Mouse (Mus musculus): Measurements from ENCODE around the gene 4933400A11Rik. TPM values are rescaled to one million over a fixed set of nuclear protein-coding genes. Genes with fewer than 3 reads are reported as not detected.

4933400A11Rik gene
- 0.61 TPM in 1 of 2 replicates, not detected in the other for polyA plus RNA-seq (2014; fragmentation: Nextera tagmentation; extraction: Ambion mirVana)

- H3K27ac ChIP-seq (ENCODE audit: low read length): no peak within 1 kb of the TSS
- H3K4me3 ChIP-seq (ENCODE audit: low read depth, low read length): no peak within 1 kb of the TSS
- no peaks in the 10 kb centered on the region for H3K9me3 ChIP-seq (ENCODE audit: control insufficient read depth, low read depth, low read length)
- ATAC-seq (ENCODE audit: insufficient number of reproducible peaks, insufficient read depth, low FRiP score, low read depth): no peak
- 88% methylated on average over 3 of the region's 3 CpGs for WGBS
- H3K36me3 ChIP-seq (ENCODE audit: control insufficient read depth, insufficient read depth, low read length): no peaks in the 10 kb centered on the region
- no peak within 1 kb of the TSS for H3K9ac ChIP-seq (replicated peaks; ENCODE audit: low read depth, low read length)
- H3K4me1 ChIP-seq (ENCODE audit: control insufficient read depth, insufficient read depth, low read length): no peaks in the 10 kb centered on the region
- no peaks in the 10 kb centered on the region for H3K27me3 ChIP-seq (ENCODE audit: control insufficient read depth, insufficient read depth, low read length)
- H3K4me2 ChIP-seq (replicated peaks; ENCODE audit: low read depth, low read length): no peak within 1 kb of the TSS
Measured at GRCm38 (mm10) chrX:169779535-169779934, at the start of gene 4933400A11Rik. 4933400A11Rik (minus strand) TSS chrX:169779635.

- WGBS: 43% methylated on average over 5 of the region's 5 CpGs
- Histone ChIP-seq H3K27me3 (ENCODE audit: control insufficient read depth, insufficient read depth, low read length) (no peaks in the 10 kb centered on the region), H3K4me3 (ENCODE audit: low read depth, low read length) (no peak overlapping the region), H3K27ac (ENCODE audit: low read length) (no peak overlapping the region), H3K9me3 (ENCODE audit: control insufficient read depth, low read depth, low read length) (no peaks in the 10 kb centered on the region), H3K9ac (replicated peaks; ENCODE audit: low read depth, low read length) (no peak overlapping the region), H3K36me3 (ENCODE audit: control insufficient read depth, insufficient read depth, low read length) (no peaks in the 10 kb centered on the region), H3K4me1 (ENCODE audit: control insufficient read depth, insufficient read depth, low read length) (no peaks in the 10 kb centered on the region), H3K4me2 (replicated peaks; ENCODE audit: low read depth, low read length) (no peak overlapping the region)
- no peak for ATAC-seq (ENCODE audit: insufficient number of reproducible peaks, insufficient read depth, low FRiP score, low read depth)
Measured at GRCm38 (mm10) chrX:169828136-169828535, 48.7 kb upstream of the 4933400A11Rik start.

- Histone ChIP-seq H3K4me1 (ENCODE audit: control insufficient read depth, insufficient read depth, low read length) (no peaks in the 10 kb centered on the region), H3K27me3 (ENCODE audit: control insufficient read depth, insufficient read depth, low read length) (no peaks in the 10 kb centered on the region), H3K9ac (replicated peaks; ENCODE audit: low read depth, low read length) (no peak overlapping the region), H3K4me2 (replicated peaks; ENCODE audit: low read depth, low read length) (no peak overlapping the region), H3K9me3 (ENCODE audit: control insufficient read depth, low read depth, low read length) (no peaks in the 10 kb centered on the region), H3K36me3 (ENCODE audit: control insufficient read depth, insufficient read depth, low read length) (no peaks in the 10 kb centered on the region), H3K27ac (ENCODE audit: low read length) (no peak overlapping the region), H3K4me3 (ENCODE audit: low read depth, low read length) (no peak overlapping the region)
- ATAC-seq (ENCODE audit: insufficient number of reproducible peaks, insufficient read depth, low FRiP score, low read depth): no peak
- 34% methylated on average over 7 of the region's 7 CpGs for WGBS
Measured at GRCm38 (mm10) chrX:169827720-169828119, 48.3 kb upstream of the 4933400A11Rik start.

GRCm38 (mm10) chrX:169826947-169827346, 47.5 kb upstream of the 4933400A11Rik start:
- WGBS: 59% methylated on average over 10 of the region's 10 CpGs
- no peaks in the 10 kb centered on the region for H3K4me1 ChIP-seq (ENCODE audit: control insufficient read depth, insufficient read depth, low read length)
- H3K27me3 ChIP-seq (ENCODE audit: control insufficient read depth, insufficient read depth, low read length): no peaks in the 10 kb centered on the region
- no peak for ATAC-seq (ENCODE audit: insufficient number of reproducible peaks, insufficient read depth, low FRiP score, low read depth)
- no peak overlapping the region for H3K4me3 ChIP-seq (ENCODE audit: low read depth, low read length)
- H3K4me2 ChIP-seq (replicated peaks; ENCODE audit: low read depth, low read length): no peak overlapping the region
- no peaks in the 10 kb centered on the region for H3K9me3 ChIP-seq (ENCODE audit: control insufficient read depth, low read depth, low read length)
- H3K9ac ChIP-seq (replicated peaks; ENCODE audit: low read depth, low read length): no peak overlapping the region
- H3K36me3 ChIP-seq (ENCODE audit: control insufficient read depth, insufficient read depth, low read length): no peaks in the 10 kb centered on the region
- H3K27ac ChIP-seq (ENCODE audit: low read length): no peak overlapping the region

GRCm38 (mm10) chrX:169813673-169814072, 34.2 kb upstream of the 4933400A11Rik start:
- Histone ChIP-seq H3K4me3 (ENCODE audit: low read depth, low read length) (no peak overlapping the region), H3K36me3 (ENCODE audit: control insufficient read depth, insufficient read depth, low read length) (no peaks in the 10 kb centered on the region), H3K9me3 (ENCODE audit: control insufficient read depth, low read depth, low read length) (no peaks in the 10 kb centered on the region), H3K4me1 (ENCODE audit: control insufficient read depth, insufficient read depth, low read length) (no peaks in the 10 kb centered on the region), H3K9ac (replicated peaks; ENCODE audit: low read depth, low read length) (no peak overlapping the region), H3K27ac (ENCODE audit: low read length) (no peak overlapping the region), H3K4me2 (replicated peaks; ENCODE audit: low read depth, low read length) (no peak overlapping the region), H3K27me3 (ENCODE audit: control insufficient read depth, insufficient read depth, low read length) (no peaks in the 10 kb centered on the region)
- ATAC-seq (ENCODE audit: insufficient number of reproducible peaks, insufficient read depth, low FRiP score, low read depth): no peak
- 52% methylated on average over 1 of the region's 1 CpGs for WGBS

- WGBS: 65% methylated on average over 2 of the region's 2 CpGs
Measured at GRCm38 (mm10) chrX:169811783-169812182, 32.3 kb upstream of the 4933400A11Rik start.

GRCm38 (mm10) chrX:169811318-169811717, 31.9 kb upstream of the 4933400A11Rik start:
- ATAC-seq (ENCODE audit: insufficient number of reproducible peaks, insufficient read depth, low FRiP score, low read depth): no peak
- no peak overlapping the region for H3K4me2 ChIP-seq (replicated peaks; ENCODE audit: low read depth, low read length)
- 59% methylated on average over 5 of the region's 5 CpGs for WGBS

More at GRCm38 (mm10) chrX:169811783-169812182, 32.3 kb upstream of the 4933400A11Rik start:
- H3K4me3 ChIP-seq (ENCODE audit: low read depth, low read length): no peak overlapping the region
- H3K27me3 ChIP-seq (ENCODE audit: control insufficient read depth, insufficient read depth, low read length): no peaks in the 10 kb centered on the region
- H3K4me1 ChIP-seq (ENCODE audit: control insufficient read depth, insufficient read depth, low read length): no peaks in the 10 kb centered on the region
- no peak overlapping the region for H3K27ac ChIP-seq (ENCODE audit: low read length)
- H3K4me2 ChIP-seq (replicated peaks; ENCODE audit: low read depth, low read length): no peak overlapping the region
- no peaks in the 10 kb centered on the region for H3K9me3 ChIP-seq (ENCODE audit: control insufficient read depth, low read depth, low read length)
- no peaks in the 10 kb centered on the region for H3K36me3 ChIP-seq (ENCODE audit: control insufficient read depth, insufficient read depth, low read length)
- H3K9ac ChIP-seq (replicated peaks; ENCODE audit: low read depth, low read length): no peak overlapping the region
- no peak for ATAC-seq (ENCODE audit: insufficient number of reproducible peaks, insufficient read depth, low FRiP score, low read depth)

GRCm38 (mm10) chrX:169807744-169808143, 28.3 kb upstream of the 4933400A11Rik start:
- H3K36me3 ChIP-seq (ENCODE audit: control insufficient read depth, insufficient read depth, low read length): no peaks in the 10 kb centered on the region
- no peak overlapping the region for H3K4me2 ChIP-seq (replicated peaks; ENCODE audit: low read depth, low read length)
- 79% methylated on average over 3 of the region's 3 CpGs for WGBS
- no peaks in the 10 kb centered on the region for H3K4me1 ChIP-seq (ENCODE audit: control insufficient read depth, insufficient read depth, low read length)
- no peak overlapping the region for H3K27ac ChIP-seq (ENCODE audit: low read length)
- H3K9ac ChIP-seq (replicated peaks; ENCODE audit: low read depth, low read length): no peak overlapping the region
- no peak for ATAC-seq (ENCODE audit: insufficient number of reproducible peaks, insufficient read depth, low FRiP score, low read depth)
- H3K27me3 ChIP-seq (ENCODE audit: control insufficient read depth, insufficient read depth, low read length): no peaks in the 10 kb centered on the region
- no peaks in the 10 kb centered on the region for H3K9me3 ChIP-seq (ENCODE audit: control insufficient read depth, low read depth, low read length)
- no peak overlapping the region for H3K4me3 ChIP-seq (ENCODE audit: low read depth, low read length)

More at GRCm38 (mm10) chrX:169811318-169811717, 31.9 kb upstream of the 4933400A11Rik start:
- no peaks in the 10 kb centered on the region for H3K36me3 ChIP-seq (ENCODE audit: control insufficient read depth, insufficient read depth, low read length)
- H3K9me3 ChIP-seq (ENCODE audit: control insufficient read depth, low read depth, low read length): no peaks in the 10 kb centered on the region
- no peaks in the 10 kb centered on the region for H3K27me3 ChIP-seq (ENCODE audit: control insufficient read depth, insufficient read depth, low read length)
- no peak overlapping the region for H3K27ac ChIP-seq (ENCODE audit: low read length)
- H3K9ac ChIP-seq (replicated peaks; ENCODE audit: low read depth, low read length): no peak overlapping the region
- H3K4me1 ChIP-seq (ENCODE audit: control insufficient read depth, insufficient read depth, low read length): no peaks in the 10 kb centered on the region
- no peak overlapping the region for H3K4me3 ChIP-seq (ENCODE audit: low read depth, low read length)

GRCm38 (mm10) chrX:169805791-169806190, 26.4 kb upstream of the 4933400A11Rik start:
- no peaks in the 10 kb centered on the region for H3K9me3 ChIP-seq (ENCODE audit: control insufficient read depth, low read depth, low read length)
- no peak overlapping the region for H3K4me3 ChIP-seq (ENCODE audit: low read depth, low read length)
- H3K27ac ChIP-seq (ENCODE audit: low read length): no peak overlapping the region
- H3K27me3 ChIP-seq (ENCODE audit: control insufficient read depth, insufficient read depth, low read length): no peaks in the 10 kb centered on the region
- 62% methylated on average over 5 of the region's 5 CpGs for WGBS
- no peak overlapping the region for H3K9ac ChIP-seq (replicated peaks; ENCODE audit: low read depth, low read length)
- no peak for ATAC-seq (ENCODE audit: insufficient number of reproducible peaks, insufficient read depth, low FRiP score, low read depth)
- H3K36me3 ChIP-seq (ENCODE audit: control insufficient read depth, insufficient read depth, low read length): no peaks in the 10 kb centered on the region
- no peaks in the 10 kb centered on the region for H3K4me1 ChIP-seq (ENCODE audit: control insufficient read depth, insufficient read depth, low read length)
- H3K4me2 ChIP-seq (replicated peaks; ENCODE audit: low read depth, low read length): no peak overlapping the region

All from stomach, embryonic 14.5 days (tissue).